Mouse (Mus musculus) stomach, postnatal 0 days (tissue): ENCODE measurements around the gene Cldn16.

Experiments
- CTCF ChIP-seq: IDR thresholded peaks from 2 replicates; pipeline ENCODE4 v1.5.1; 2016; ENCODE audit warnings: antibody characterized with exemption, low read depth, mild to moderate bottlenecking, moderate library complexity
- EP300 ChIP-seq: optimal IDR thresholded peaks from 2 replicates; pipeline ENCODE3; 2016; ENCODE audit warnings: antibody characterized with exemption

DNA sequence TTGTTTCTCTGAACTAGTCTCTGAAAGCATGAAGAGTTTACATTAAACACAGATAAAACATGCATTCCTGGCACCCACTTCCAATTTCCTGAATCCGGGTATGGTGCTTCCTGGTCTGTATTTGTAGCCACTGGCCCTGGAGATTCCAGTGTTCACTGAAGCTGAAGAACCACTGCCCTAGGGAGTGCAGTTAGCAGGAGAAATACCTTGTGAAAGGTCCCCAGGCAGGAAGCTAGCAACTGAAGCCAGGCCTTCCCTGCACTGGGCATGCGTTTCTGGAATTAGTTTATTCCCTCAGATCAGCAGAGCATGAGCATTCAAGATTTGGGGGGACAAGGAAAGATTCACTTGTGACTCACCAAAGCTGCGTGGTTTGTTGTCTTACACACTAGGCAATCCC lies 8.8 kb upstream of the Cldn16 start:
- TF ChIP-seq CTCF (no peak), EP300 (no peak)
